Mouse (Mus musculus) kidney, postnatal 36 days (tissue): ENCODE results near the gene Pepd.
"Not testable (repeated sequence)": the region's sequence is repeated elsewhere in the genome, so short reads cannot be mapped to it uniquely, and the experiment has no call there.

Source experiments
- DNase-seq, 2 experiments: peaks; one replicate each; pipeline ENCODE4 v3.0.0; 2021 to 2022; ENCODE audit warnings: mixed read lengths in 2 of 2

Pepd gene

DNA sequence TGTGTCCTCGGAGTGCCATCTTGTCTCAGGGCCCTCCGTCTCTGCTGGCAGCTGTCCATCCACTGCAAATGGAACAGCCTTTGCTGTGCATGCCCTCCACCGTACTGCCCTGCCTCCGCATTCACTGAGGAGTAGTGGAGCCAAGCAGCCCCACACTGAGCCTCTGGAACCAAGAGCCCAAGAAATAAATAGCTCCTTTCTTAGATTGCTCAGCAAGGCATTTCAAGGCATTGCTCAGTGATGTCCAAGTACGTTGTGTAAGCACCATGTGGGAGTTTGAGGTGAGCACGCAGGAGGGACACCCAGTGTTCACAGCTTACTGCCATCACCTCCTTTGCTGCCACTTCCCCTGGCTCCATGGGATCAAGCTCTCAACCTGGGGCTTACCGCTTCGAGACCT is 20.5 kb downstream of the Pepd start:
- no peak for DNase-seq

DNA sequence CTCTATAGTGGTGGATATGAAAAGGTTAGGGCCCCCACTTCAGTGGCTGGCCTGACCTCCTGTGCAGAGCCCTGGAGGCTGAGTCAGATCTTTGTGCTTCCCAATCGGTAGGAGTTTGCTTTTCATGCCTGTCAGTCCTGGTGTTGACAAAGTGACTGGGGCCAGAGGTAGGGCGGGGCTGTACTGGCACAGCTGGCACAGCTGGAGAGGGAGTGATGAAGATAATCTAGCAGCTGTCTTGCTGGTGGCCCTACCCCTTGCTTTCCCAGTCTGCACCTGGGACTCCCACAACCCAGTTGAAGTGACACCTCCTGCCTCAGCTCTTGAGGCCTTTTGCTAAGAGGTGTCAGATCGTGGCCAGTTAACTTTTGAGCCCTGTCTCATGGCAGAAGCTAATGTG is 21.0 kb downstream of the Pepd start:
- no peak for DNase-seq

DNA sequence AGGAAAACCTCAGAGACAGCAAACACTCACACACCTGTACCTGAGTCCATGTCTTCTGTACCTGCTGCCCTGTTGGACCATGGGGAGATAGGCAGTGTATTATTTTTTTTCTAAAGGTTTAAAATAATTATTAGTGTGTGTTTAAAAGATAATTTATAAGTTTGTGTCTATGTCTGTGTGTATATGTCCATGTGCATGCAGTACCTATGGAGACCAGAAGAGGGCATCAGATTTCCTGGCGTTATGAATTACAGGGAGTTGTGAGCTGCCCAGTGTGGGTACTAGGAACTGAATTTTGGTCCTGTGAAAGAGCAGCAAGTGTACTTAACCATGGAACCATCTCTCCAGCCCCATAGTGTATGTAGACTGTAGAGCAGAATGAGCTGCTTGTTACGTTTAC is 24.2 kb downstream of the Pepd start:
- DNase-seq: no peak

DNA sequence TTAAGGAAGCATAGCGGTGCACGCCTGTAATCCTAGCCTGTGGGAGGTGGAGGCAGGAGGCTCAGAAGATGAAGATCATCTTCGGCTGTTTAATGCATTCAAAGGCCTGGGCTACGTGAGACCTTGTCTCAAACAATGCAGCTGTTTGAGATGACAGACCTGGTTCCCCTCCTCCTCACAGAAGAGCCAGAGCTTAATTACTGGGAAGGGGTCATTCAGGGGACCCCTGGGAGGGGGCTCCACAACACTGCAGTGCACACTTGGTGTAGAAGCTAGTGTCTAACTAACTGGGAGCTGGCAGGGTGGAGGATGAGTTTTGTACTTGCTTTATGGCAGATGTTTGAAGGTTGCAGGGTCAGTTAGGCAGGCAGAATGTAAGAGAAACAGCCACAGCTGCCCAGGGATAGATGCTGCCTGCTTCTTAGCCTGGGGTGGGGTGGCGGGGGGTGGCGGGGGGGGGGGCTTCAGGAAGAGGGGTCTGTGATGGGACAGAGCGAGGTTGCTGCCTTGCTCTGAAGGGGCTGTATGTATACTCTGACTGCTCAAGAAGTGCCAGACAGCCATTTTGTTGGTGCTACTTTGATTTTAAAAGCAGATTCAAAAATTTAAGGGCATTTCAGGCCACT is 26.6 kb downstream of the Pepd start:
- no peak for DNase-seq

- DNase-seq: peak; percentile 64 to 65
These were observed 27.2 kb downstream of the Pepd start for GRCm38 (mm10) chr7:34939262-34939951.

DNA sequence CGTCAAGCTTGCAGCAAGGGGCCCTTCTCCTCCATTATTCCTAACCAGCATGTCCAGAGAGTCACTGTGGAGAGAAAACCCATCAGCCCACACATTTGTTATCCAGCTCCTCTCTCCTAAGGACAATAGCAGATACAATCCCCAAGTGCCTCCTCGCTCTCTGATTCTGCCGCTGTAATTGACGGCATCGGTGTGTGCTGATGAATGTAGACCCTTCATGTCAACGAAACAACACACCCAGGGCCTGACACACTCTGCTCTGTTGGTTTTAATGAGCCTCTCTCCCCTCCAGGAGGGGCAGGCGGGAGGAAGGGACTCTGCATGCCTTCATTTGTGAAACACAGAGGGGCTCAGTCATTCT is 27.8 kb downstream of the Pepd start:
- no peak for DNase-seq

DNA sequence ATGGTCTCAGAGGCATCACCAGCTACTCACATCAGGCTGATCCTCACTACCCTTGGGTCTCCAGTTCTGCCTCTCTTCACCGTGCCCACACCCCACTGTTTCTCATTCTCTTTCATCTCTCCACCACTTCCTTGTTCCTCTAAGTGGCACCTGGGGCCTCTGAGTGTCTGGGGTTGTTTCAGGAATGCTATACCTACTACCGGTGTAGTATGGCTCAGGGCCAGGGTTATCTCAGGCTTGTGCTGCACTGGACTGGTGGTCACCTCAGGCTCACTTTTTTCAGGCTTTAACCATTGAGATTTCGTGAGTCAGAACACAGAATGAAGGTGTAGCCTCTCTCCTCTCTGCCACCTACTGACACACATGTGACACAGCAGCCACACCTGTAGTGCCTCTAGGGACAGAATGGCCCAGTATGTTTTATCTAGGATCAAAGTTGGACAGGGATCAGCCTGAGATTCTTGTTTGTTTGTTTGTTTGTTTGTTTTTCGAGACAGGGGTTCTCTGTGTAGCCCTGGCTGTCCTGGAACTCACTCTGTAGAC is 31.5 kb downstream of the Pepd start:
- no peak for DNase-seq

GRCm38 (mm10) chr7:34946269-34946925 is 34.2 kb downstream of the Pepd start:
- no peak for DNase-seq

- no peak for DNase-seq
These were observed 42.4 kb downstream of the Pepd start for GRCm38 (mm10) chr7:34954548-34954947.

GRCm38 (mm10) chr7:34955295-34955694 is 43.1 kb downstream of the Pepd start:
- DNase-seq: no peak

- DNase-seq: no peak
These were observed 45.0 kb downstream of the Pepd start for GRCm38 (mm10) chr7:34957138-34957537.

- no peak for DNase-seq
These were observed 51.9 kb downstream of the Pepd start for GRCm38 (mm10) chr7:34963889-34964645.

DNA sequence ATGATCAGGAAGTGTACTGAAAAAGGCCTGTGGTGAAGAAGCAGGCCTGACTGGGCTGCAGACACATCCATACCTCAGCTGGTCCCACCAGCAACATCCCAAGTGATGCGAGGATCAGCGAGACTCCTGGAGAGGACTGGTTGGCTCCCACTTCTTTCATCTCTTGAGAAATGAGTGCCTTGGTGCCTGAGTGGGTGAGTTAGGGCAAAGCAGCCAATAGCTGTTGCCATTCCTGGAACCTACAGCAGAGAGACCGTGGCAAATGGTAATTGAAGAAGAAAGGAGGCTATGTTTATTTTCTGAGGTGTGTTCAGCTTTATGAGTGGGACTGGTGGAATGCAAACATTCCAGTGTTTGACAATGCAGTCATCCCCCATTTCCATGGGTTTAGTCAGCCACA is 55.2 kb downstream of the Pepd start:
- no peak for DNase-seq

DNA sequence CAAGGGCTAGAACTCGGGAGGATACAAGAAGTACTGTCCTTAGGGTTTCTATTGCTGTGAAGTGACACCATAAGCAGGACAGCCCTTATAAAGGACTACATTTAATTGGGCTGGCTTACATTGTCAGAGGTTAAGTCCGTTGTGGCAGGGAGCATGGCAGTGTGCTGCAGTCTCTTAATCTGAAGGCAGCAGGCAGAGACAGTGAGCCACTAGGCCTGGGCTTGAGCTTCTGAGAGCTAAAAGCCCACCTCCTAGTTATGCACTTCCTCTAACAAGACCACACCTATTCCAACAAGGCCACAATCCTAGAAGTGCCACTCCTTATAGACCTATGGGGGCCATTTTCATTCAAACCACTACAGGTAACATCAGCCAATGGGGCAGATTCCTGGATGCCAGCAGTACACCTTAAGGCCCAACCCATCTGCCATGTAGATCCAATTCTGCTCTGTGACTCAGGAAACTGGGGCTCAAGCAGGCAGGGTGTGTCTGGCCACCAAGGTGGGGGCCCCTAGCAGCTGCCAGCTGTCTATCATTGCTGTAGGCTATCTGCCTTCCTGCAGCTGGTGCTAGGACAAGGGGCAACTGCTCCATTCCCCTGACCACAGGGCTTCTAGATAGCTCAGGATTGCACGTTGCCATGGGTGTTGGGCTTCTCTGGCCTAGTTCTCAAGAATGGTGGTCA is 56.7 kb downstream of the Pepd start:
- no peak for DNase-seq

DNA sequence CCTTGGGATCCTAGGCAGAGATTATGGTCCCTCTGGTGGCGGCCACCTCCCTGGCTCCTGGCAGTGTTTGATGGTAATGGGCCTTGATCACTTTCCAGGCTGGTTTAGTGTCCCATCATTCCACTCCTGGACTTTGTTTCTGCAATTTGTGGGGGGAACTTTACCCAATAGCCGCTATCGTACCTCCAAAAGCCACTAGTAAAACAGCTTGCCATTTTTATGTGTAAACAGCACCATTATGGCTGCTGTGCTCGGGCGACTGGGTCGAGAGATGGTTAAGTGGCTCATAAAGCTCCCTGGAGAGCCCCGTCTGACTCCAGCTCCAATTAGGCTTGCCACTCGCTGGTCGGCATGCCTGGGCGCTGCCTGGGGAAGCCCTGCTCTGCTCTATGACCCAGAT is 59.6 kb downstream of the Pepd start:
- DNase-seq: no peak

DNA sequence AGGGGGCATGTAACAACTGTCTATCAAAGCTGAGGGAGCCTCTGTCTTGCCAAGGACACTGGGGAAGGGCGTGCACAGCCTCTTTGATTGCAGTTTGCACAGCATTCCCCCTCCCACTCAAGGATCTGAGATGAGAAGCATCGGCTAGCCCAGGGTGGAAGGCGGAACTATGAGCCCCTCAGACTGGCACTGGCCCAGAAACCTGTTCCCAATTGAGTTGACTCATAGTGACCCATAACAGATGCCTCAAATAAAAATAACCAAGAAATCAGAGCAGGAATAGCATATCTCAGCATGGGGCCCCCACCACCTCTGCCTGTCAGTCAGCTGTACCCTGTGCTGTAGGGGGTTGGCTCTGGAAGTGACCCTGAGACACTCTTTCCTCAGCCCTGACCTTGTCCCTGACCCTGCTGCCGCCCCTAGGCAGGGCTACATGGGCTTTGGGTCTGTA is 60.8 kb downstream of the Pepd start:
- no peak for DNase-seq

DNA sequence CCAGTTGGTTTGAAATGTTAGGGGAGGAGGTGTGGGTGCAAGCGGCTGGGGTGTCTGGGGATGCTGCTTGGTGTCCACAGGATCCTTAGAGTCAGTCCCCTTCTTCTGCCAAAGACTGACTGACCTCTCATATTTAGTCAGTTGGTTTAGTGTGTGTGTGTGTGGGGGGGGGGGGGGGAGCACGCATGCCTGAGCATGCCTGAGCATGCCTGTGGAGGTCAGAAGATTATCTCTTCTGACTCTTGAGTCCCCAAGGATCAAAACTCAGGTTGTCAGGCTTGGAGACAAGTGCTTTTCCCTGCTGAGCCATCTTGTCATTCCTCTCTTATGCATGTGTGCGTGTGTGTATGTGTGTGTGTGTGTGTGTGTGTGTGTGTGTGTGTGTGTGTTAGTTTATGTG is 61.7 kb downstream of the Pepd start:
- DNase-seq: no peak

DNA sequence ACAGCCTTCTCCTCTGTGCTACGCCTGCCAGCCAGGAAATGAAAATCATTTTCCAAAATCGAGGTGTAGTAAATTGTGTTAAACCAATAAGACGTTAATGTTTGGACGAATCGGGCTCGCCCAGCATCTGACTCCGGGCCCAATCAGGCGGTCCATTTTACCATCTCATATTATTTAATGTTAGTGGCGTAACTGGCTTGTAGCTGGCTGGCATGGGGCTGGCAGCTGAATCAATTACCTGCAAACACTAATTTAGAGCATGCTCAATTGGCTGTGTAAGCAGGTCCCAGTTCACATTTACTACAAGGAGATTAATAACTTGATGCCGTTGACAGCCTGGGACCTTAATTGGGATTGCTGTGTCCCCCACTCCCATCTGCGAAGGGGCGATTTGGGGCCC is 63.7 kb downstream of the Pepd start:
- DNase-seq: no peak

DNA sequence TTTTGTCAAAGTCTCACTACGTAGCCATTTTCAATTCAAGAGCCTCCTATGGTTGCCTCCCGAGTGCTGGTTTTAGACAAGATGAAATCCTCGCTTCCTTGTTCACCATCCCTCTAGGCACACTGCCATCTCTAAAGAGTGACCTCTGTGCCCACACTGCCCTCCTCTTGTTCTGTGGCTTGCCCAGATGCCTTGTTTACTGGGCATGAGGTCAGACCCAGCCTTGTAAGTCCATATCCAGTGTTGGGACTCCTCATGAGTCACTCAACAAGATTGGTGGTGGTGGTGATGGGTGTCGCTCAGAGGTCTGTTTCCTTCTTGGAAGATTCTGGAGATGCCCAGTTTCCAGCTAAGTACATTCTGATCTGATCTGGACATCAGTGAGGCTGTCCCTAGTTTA is 65.2 kb downstream of the Pepd start:
- no peak for DNase-seq

DNA sequence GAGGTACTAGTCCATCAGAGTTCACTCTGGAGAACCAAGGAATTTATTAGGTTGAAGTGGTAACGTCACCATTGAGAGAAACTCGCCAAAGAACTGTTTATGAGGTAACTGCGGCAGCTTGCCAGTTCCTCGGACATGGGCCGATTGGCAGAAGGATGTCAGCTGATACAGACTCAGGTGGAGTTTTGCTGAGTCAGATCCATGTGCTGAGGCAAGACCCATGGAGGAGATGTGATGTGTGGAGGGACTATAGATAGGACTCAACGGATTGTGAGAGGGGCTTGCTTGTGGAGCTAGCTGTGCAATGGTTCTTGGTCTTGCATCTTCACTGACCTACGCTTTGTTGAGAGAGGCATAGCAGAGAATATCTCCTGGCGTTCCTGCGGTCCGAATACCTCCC is 69.6 kb downstream of the Pepd start:
- DNase-seq: peak in 1 of 2 experiments; percentile 24

DNA sequence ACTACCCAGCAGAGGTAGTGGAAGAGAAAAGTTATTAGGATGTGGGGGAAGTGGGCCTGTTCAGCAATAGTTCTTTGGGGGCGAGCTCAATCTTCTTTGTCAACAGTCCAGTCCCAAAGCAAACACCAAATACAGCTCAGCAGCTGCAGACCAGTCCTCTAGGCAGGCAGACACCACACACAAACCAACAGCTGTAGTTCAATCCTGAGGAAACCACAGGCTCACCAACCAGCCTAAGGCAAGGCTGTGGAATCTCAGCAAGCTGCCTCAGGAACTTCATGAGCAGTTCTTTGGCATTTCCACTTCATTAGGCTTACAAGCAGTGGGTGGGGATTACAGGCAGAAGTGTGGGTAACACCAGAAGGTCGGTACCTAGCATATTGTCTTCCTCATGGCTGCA is 70.2 kb downstream of the Pepd start:
- DNase-seq: not testable (repeated sequence)

- peak in 1 of 2 experiments; percentile 5 for DNase-seq
These were observed 71.7 kb downstream of the Pepd start for GRCm38 (mm10) chr7:34983702-34984475.
